Mouse (Mus musculus) brain, embryonic 18.5 days (tissue): Measurements from ENCODE around the gene Bcl2l1.

Source experiments
- DNase-seq: peaks from one replicate; pipeline ENCODE4 v3.0.0-alpha.2; 2012; ENCODE audit warnings: low read depth, low spot score

The Bcl2l1 gene

DNA sequence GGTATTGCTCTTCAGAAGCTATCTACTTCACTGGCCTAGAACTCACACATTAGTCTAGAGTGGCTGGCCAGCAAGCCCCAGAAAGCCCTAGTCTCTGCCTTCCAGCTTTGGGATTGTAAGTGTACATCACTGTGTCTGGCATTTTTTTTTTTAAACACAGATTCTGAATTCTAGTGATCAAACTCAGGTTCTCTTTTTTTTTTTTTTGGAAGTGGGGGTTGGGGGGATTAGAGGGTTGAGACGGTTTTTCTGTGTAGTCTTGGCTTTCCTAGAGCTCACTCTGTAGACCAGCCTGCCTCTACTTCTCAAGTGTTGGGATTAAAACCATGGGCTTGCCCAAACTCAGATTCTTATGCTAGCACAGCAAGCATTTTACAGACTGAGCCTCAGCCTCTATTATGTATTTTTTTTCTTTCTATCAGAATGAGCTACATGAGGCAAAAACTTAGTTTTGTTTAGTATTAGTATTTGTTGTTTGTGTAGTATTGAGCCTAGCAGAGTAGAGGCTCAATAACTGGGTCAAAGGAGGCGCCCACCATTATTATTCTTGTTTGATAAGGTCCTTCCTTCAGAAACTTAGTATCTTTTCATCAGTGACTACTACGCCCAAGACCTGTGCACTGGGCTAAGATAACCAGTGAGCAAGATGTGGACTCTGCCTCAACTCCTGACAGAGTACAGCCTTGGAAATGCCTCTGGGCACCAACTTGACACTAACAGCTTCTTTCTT is 6.9 kb downstream of the Bcl2l1 start:
- DNase-seq: no peak

DNA sequence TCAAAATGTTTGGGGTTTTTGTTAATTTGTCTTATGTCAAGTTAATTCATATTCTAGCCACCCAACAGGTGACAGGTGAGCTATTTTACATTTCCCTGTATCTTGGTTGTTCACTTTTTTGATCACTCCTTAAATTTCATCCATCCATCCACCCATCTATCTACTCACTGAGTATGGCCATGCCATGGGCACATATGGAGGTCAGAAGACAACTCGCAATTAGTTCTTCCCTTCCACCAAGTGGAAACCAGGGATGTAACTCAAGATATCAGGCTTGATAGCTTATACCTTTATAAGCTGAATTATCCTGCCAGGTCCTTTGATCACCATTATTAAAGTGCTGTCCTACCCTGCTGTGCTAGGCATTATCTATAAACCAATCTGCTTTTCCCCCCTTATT is 7.8 kb downstream of the Bcl2l1 start:
- no peak for DNase-seq

DNA sequence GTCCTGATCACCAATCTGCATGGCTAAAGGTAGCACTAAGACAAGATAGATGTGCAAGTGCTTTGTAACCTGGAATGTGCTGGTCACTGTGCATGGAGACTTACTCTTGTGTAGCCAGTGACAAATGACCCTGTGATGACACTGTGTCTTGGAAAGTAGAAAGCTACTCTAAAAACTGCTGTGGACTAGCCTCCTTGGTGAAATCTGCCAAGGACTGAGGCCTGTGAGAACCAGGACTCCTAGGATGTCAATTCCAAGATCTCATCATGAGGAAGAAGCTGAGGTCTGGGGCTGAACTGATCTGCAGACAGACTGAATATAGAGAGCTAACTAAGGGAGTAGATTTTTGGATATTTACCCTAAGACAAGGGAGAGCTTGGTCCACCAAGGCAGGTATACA is 10.0 kb downstream of the Bcl2l1 start:
- DNase-seq: no peak

DNA sequence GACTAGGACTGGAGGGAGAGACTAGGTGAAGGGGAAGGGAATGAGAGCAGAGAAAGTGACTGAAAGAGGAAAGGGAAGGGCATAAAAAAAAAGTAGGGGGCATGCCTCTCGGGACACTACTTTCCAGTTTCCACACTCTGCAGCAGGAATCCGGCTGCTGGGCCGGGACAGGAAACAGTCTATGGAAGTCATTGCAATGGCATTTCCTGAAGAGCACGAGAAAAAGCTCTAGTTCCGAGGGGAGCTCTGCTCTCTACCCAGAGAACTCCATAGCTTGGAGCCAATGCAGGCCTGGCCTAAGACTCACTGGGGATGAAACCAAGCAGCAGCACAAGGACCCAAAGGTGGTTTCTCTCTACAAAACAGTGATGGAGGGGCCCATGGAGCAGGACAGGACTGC is 10.5 kb downstream of the Bcl2l1 start:
- DNase-seq: no peak

DNA sequence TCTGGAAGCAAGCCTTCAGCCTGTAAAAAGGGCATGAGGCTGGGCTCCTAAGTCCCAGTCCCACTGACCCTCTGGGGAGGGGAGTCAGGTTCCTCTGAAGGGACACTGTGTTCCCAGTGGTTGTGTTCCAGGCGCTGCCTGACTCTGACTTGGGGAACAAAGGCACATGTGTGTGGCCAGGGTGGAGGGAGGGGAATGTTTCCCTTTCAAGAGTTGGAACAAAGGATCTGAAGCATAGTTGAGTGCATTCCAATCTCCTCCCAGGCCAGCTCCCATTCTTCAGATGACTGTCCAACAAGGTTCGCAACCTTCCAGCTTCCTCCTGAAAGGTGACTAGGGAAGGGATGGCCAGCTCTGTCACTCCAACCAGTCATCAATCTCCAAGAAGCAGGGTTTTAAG is 11.2 kb downstream of the Bcl2l1 start:
- DNase-seq: no peak

DNA sequence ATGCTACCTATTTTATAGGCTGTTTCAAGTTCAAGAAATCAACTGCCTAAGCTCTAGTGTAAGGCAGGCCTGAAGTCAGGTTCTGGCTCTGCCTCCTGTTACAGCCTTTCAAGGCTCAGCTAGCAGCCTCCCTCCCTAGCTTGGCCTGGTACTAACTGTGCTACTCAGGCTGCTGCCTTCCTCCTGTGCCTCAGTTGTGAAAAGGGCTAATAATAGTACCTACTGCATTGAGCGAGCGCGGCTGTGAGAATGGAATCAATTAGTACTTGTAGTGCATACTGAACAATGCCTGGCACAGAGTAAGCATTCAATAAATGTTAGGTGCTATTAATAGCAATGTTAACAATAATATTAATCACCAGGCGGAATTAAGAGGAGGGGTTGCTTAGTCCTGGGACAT is 11.6 kb downstream of the Bcl2l1 start:
- DNase-seq: no peak

DNA sequence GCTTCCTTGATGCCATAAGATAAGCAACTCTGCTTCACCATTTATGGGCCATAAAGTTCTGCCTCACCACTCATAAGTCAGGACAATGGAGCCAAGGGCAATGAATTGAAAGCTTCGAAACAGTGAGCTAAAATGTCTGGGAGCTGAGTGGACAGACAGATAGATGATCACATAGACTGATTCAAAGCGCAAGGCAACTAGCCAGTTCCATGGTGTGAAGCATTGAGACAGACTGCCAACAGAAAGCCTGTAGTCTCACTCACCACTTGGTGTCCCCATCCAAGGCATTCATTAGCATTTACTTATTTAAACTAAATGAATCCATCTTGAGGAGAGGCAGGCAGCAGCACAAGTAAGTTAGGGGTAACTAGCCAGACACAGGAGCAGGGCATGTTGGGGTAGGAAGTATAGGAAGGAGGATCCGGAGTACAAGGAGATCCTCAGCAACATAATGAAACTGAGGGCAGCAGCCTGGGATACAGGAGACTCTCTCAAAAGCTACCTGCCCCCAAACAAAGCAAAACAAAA is 12.4 kb downstream of the Bcl2l1 start:
- no peak for DNase-seq

DNA sequence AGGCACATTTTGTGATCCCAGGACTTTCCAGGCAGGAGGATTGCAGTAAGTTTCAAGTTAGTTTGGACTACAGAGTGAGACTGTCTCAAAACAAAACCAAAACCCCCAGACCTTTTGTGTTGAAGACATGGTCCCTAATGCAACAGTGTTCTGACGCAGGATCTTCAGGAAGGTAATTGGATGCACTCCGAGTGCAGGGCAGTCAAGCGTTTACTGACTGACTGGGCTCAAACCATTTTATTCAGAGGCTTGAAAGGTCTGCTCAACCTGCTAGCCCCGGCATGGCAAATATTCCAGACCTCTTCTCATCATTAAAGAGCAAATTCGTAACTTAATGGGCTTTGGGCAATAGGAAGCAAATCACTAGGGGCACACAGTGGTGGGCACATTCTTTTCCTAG is 12.8 kb downstream of the Bcl2l1 start:
- DNase-seq: no peak

DNA sequence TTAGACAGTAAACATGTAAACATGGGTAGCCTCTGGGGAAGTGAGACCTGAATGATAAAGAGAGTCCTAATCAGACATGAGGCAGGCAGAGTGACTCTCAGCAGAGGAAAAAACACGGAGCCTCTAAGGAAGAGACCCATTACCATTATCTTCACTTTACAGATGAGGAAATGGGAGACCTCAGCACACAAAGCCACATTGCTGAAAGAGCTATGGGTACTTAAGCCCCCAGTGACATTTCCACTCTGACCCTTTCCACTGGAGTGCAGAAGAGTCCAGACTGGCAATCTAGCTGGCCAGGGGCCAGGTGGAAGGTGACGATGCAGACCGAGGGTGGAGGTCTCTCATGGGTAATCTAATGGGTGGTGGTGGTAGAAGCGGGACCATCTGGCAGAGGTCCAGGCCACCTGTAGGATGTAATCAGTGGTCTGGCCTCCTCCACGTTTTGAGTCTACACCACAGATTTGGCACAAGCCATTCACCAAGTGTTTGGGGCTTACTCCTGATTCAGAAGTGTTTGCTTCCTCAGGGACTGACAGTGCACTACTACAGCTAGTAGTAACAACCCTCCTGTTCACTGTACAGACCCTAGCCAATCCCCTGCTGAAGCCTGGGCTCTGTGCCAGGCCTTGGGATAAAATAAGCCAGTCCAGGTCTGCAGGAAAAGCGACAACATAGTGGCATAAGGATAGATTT is 13.8 kb downstream of the Bcl2l1 start:
- no peak for DNase-seq

DNA sequence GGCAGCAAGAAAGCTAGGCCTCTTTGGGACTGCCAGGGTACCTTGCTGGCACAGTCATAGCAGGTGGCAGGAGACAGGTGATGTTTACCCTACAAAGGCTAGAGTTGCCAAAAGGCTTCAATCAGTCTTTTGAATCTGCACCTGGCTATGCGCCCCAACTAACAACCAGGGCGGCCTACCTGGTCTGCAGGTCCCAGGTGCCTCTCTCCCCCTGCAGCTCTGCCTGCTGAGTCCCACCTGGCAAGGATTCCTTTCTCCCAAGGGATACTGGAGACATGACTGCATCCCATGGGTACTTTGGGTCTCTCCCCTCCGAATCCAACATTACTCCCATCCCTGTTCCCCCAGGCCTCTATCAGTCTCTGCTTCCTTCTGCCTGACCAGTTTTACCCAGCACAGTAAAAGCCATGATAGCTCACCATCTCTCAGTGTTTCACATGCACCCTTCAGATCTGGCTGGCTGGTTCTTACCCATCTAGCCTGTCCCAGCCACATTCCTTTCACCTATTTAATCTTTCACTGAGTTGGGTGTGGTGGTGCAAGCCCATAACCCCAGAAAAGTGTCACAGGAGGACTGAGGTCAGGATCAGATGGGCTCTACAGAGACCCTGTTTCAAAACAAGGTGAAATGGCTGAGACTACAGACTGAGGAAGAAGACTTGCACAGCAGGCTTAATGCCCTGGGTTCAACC is 14.7 kb downstream of the Bcl2l1 start:
- no peak for DNase-seq

DNA sequence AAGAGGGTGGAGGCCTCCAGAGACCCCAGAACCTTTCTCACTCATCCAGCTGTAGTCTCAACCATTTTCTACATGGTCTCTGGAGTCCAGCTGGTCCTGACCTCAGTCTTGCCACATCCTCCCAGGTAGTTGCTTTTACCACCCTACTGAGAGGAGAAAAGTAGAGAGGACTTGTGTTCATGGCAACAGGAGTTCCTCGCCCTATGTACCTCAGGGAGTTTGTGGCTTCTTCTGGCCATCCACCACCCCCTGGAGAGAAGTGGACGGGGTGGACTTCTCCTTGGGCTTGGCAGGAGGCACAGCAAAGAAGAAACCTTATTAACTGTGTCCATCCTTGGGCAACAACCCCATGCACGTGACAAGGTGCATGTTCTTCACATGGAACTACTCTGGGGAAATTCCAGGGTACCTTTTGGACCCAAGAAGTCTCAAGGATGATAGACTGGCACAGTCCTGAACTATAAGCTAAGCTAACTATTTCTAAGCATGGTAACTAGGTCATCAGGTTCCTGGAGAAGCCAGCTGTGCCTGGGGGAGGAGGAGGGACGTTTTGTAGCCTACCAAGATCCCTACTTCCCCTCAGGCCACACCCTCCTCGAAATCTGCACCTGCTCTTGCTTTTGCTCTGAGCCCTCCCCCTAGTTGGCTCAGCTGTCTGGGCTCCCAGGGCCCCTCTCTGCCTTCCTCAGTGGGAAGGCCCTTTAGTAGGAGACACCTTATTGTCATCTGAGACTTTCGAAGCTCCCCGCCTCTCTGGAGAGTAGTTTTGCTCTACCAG is 15.5 kb downstream of the Bcl2l1 start:
- no peak for DNase-seq

DNA sequence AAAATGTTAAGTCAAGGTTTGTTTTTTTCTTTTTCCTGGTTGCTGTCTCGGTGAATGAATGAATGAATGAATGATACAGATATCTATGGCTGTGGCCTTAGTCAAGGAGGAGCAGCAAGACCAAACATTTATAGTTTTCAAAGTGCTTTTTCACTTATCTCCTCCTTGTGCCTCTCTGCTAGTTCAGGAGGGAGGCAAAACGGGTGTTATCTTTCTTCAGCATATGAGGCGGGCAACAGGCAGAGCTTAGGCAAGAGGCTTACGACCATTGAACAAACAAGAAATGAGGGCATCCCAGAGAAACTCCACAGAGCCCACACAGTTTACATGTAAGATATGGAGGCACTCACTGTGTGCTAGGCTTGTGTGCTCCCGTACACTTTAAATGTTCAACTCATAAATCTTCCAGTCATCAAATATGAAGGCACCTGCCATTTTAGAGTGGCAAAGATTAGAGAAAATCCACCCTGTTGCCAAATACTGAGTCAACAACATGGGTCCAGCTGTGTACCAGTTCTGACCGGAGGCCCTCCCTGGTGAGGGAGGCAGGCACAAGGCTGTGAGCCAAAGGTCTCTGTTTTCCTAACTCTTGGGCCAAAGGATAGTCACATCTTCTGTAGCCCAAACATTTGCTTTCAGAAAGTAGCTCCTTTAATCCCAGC is 17.2 kb downstream of the Bcl2l1 start:
- DNase-seq: no peak

DNA sequence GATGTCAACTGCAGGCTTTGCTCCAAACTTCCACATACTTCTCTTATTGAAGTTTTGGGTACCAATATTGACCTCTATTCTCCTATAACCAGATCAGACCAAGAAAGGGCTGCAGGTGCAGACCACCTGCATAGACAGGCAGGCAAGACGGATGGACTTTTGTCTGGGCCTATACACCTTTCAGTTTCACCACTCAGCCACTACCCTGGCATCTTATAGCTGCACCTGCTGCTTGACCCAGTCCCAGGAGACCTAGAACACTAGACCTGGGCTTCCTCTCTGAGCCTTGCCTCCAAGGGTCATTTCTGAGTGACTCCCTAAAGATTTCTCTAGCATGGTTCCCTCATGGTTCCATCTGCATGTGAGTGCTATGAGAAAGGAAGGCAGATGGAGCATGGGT is 18.3 kb downstream of the Bcl2l1 start:
- DNase-seq: no peak

DNA sequence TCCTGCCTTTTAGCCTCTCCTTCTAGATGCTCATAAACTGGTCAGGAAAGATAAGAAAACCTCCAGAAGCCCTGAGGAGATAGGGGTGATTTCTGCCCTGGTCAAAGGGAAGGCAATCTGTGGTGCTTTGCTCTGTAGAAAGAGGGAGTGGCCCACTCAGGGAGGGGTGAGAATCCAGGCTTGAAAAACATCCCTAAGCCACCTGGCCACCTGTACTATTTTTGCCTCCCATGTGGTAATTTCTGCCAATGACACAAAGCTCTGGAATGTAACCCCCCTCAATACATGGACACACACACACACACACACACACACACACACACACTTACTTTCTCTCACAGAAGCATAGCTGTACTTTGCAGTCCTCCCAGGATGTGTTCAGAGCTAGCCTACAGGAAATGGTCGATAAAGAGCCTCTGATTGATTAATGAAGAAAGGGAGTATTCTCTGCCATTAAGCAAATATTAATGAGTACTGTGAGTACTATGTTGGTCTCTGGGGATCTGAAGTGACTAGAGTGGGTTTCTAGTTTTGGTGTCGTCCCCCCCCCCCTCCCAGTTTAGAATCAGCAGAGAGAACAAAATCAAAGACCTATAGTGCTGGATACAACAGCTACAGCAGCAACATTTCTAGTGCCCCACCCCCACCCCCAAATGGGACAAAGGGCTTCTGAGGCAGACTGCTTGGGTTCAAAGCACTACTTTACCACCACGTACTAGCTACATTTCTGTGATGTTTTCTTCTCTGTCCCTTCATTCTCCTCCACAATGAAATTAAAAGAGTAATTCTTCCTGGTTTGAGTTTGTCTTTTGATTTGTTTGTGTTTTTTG is 20.0 kb downstream of the Bcl2l1 start:
- no peak for DNase-seq

DNA sequence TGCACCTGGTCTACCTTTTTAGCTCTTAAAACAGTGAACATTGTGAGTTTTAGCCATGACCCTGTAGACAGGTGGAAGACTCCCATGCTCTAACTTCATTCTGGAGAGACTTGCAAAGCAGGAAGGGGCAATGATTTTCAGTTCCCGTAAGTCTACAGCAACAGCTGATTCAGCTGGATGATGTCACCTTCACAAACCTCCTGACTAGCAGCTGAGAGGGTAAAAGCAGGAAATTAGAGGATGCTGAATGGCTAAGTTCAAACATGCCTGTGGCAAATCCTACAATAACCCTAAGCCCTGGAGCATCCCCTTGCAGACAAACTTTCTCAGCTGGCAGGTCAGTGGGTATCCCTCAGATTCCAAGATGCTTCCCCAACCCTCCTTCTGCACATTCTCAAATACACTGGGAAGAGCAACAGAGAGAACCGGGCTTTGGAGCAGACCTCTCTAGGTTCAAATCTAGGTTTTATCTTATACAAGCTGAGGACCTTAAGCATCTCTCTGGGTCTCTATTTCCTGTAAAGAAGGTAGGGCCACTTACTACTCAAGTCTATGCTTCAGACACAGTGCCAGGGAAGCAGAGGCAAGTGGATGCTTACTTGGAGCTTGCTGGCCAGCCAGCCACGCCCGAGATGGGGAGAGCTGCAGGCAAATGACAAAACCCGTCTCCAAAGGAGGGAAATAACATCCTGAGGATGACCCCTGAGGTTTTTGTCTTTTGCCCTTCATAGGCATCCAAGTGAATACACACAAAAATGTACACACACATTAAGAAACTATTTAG is 21.2 kb downstream of the Bcl2l1 start:
- no peak for DNase-seq

DNA sequence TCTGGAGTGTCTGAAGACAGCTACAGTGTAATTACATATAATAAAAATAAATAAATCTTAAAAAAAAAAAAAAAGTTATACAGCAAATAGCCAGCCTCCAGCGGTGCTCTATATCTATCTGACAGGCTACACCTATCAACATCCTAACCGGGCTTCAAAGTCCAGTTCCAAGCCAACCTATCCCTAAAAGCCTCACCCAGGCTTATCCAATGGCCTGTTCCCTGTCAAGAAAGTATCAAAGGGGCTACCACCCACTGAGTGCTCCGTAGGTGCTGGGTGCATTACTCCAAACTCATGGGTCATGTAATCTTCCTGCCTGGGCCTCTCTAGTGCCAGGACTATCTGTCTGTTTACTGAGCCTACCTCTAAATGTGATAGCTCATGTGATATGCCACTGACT is 23.4 kb downstream of the Bcl2l1 start:
- no peak for DNase-seq

DNA sequence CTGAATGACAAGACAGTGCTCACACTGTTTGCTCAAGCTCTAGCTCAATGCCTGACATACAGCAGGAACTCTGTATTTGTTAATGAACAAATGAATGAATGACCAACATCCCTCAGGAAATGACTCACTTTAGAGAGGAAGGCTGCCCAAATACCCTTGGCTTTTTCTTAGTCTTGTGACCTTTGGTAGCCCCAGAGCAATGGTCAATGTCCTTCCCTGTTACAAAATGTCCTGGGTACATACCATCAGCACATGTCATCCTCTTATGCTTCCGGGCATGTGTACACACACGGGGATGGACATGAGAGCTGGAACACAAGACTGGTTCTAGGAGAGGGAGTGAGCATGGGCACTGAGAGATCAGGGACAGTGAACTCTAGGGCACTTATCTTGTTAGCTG is 25.5 kb downstream of the Bcl2l1 start:
- no peak for DNase-seq

DNA sequence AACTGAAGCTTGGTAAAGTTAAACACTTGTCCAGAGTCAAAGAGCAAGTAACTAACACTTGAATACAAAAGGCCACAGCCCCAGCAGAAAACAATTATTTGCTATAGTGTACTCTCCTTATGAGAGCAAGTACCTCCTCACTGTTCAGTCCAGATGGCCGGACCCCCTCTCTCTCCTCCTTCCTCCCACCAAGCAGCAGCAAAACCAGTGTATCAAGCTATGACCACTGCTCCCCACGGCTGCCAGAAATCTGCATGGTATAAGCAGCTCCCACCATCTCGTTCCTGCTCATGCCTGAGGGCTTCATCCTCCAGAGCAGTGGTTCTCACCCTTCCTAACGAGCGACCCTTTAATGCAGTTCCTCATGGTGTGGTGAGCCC is 26.4 kb downstream of the Bcl2l1 start:
- no peak for DNase-seq

DNA sequence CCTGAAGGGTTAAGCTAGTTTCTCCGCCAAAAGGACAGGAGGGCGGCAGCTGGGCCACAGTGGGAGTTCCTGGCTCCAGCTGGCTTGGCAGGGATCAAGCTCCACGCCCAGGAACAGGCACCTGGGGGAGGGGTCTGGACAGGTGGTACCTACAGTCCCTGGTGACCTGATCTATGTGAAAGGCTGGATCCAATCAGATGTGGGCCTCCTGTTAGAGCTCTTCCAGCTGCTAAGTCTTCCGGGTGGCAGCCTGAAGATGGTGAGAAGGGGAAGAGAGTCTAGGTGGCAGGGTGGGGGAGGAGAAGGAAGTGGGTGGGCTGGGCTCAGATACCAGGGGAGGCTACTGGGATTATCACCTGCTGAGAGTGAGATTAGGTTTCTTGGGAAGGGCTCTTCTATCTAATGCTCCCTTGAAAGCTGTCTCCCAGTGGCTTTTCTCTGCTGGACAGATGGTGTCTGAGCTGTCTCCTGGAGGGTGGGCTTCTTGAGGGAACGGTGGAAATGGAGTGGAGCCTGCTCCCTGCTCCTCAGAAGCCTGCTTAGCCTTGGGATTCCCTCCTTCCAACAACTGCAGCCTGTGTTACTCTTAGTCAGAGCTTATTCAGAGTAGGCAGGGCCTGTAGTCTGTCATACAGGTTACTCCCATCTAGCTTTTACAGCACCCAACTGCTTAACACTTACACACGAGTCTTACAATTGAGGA is 27.0 kb downstream of the Bcl2l1 start:
- DNase-seq: no peak
